Mouse (Mus musculus) liver, embryonic 13.5 days (tissue): ENCODE data around the gene Fyn. TPM values are rescaled to one million over a fixed set of nuclear protein-coding genes. Genes with fewer than 3 reads are reported as not detected.

ENCODE experiments used
- ATAC-seq: fragments of 200-750 bp; cut with Nextera tagmentation; 2 replicates; pipeline ENCODE4 v1.8.0; 2017; ENCODE audit warnings: low read depth, mild to moderate bottlenecking, moderate number of reproducible peaks, moderate library complexity
- DNase-seq: peaks from one replicate; pipeline ENCODE4 v3.0.0; 2022
- H3K27ac ChIP-seq: fragments of 300-500 bp; sonication (generic); 2 replicates; pipeline ENCODE4 v1.5.1; 2015; ENCODE audit warnings: moderate library complexity, mild to moderate bottlenecking, inconsistent platforms
- H3K27me3 ChIP-seq: fragments of 300-500 bp; sonication (generic); 2 replicates; pipeline ENCODE4 v1.6.1; 2015; ENCODE audit warnings: mild to moderate bottlenecking, inconsistent platforms
- H3K36me3 ChIP-seq: fragments of 300-500 bp; sonication (generic); 2 replicates; pipeline ENCODE4 v1.6.1; 2015; ENCODE audit warnings: mild to moderate bottlenecking, inconsistent platforms
- H3K4me1 ChIP-seq: fragments of 300-500 bp; sonication (generic); replicated peaks from 2 replicates; pipeline ENCODE4 v1.6.1; 2015; ENCODE audit warnings: inconsistent platforms
- H3K4me2 ChIP-seq: fragments of 300-500 bp; sonication (generic); 2 replicates; pipeline ENCODE4 v1.6.1; 2015; ENCODE audit warnings: inconsistent platforms, mild to moderate bottlenecking, moderate library complexity
- H3K4me3 ChIP-seq: fragments of 300-500 bp; sonication (generic); replicated peaks from 2 replicates; pipeline ENCODE4 v1.5.1; 2015; ENCODE audit warnings: mild to moderate bottlenecking, inconsistent platforms
- H3K9ac ChIP-seq: fragments of 300-500 bp; sonication (generic); 2 replicates; pipeline ENCODE4 v1.6.1; 2015; ENCODE audit warnings: mild to moderate bottlenecking, inconsistent platforms
- H3K9me3 ChIP-seq: fragments of 300-500 bp; sonication (generic); replicated peaks from 2 replicates; pipeline ENCODE4 v1.6.1; 2016; ENCODE audit warnings: inconsistent platforms
- WGBS: fragments of 180-500 bp; shearing (Covaris S2); methylation state at CpG from one replicate; pipeline ENCODE4 v1.1.7; 2015; ENCODE audit not compliant: insufficient replicate concordance; 5-methylcytosine and 5-hydroxymethylcytosine counted together
- polyA plus RNA-seq: library from polyadenylated mRNA; unstranded; fragments of >200 nt; fragmentation: Nextera tagmentation; extraction: Ambion mirVana; gene quantifications from 2 replicates; pipeline ENCODE4 v1.2.1, GENCODE M21; 2015

The Fyn gene
- polyA plus RNA-seq, 1 experiment from 2014 or later: 6.5 TPM

GRCm38 (mm10) chr10:39446706-39447105 is 78.1 kb downstream of the Fyn start:
- no peak for DNase-seq
- 77% methylated on average over 5 of the region's 5 CpGs for WGBS
- Histone ChIP-seq H3K9ac (no peak overlapping the region), H3K4me1 (peaks cover 24% of the 10 kb centered on the region), H3K9me3 (no peaks in the 10 kb centered on the region), H3K27ac (no peak overlapping the region), H3K4me3 (no peak overlapping the region), H3K27me3 (no peaks in the 10 kb centered on the region), H3K4me2 (no peak overlapping the region), H3K36me3 (no peaks in the 10 kb centered on the region)
- no peak for ATAC-seq

- peaks cover 27% of the 10 kb centered on the region for H3K4me1 ChIP-seq
These were observed 80.5 kb downstream of the Fyn start for GRCm38 (mm10) chr10:39449179-39449578.

GRCm38 (mm10) chr10:39450356-39450755 is 81.7 kb downstream of the Fyn start:
- 70% methylated on average over 8 of the region's 8 CpGs for WGBS
- ATAC-seq (no peak), DNase-seq (no peak)
- no peak overlapping the region for H3K4me3 ChIP-seq
- H3K4me2 ChIP-seq: no peak overlapping the region
- peak overlapping the region; percentile 48; the same call in 1 of the 2 replicates for H3K27ac ChIP-seq
- peaks cover 29% of the 10 kb centered on the region for H3K4me1 ChIP-seq
- no peaks in the 10 kb centered on the region for H3K36me3 ChIP-seq
- no peaks in the 10 kb centered on the region for H3K27me3 ChIP-seq
- H3K9me3 ChIP-seq: no peaks in the 10 kb centered on the region
- no peak overlapping the region for H3K9ac ChIP-seq

More at GRCm38 (mm10) chr10:39449179-39449578, 80.5 kb downstream of the Fyn start:
- H3K27me3 ChIP-seq: no peaks in the 10 kb centered on the region
- no peak overlapping the region for H3K4me3 ChIP-seq
- no peak overlapping the region for H3K9ac ChIP-seq
- no peak overlapping the region for H3K27ac ChIP-seq
- DNase-seq: no peak
- H3K36me3 ChIP-seq: no peaks in the 10 kb centered on the region
- no peak overlapping the region for H3K4me2 ChIP-seq
- WGBS: 29% methylated on average over 4 of the region's 4 CpGs
- no peak for ATAC-seq
- H3K9me3 ChIP-seq: no peaks in the 10 kb centered on the region

DNA sequence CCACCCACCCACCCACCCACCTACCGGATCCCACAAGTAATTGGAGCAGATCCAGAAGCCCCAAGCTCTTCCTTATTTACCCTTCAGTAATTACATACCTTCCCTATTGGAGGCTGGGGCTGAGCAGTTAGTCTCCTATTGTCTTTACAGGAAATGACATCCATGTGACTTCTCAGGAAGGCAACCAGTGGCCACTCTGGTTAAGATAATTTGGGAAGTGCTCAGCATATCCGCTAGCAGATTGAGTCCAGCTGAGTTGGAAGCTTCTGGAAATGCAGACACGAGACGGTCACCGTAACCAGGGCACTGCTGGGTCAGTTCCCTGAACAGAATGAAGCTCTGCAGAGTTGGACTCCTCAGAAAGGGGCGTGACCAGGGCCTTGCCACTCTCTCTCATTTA is 82.4 kb downstream of the Fyn start:
- Histone ChIP-seq H3K9me3 (no peaks in the 10 kb centered on the region), H3K9ac (no peak overlapping the region), H3K27ac (no peak overlapping the region), H3K4me2 (no peak overlapping the region), H3K4me1 (peaks cover 36% of the 10 kb centered on the region), H3K36me3 (no peaks in the 10 kb centered on the region), H3K27me3 (no peaks in the 10 kb centered on the region), H3K4me3 (no peak overlapping the region)
- 0 out of 2 replicates have a peak, but pooled peaks have one; percentile 38 for ATAC-seq
- 65% methylated on average over 6 of the region's 6 CpGs for WGBS
- no peak for DNase-seq

- no peak overlapping the region for H3K27ac ChIP-seq
- ATAC-seq: no peak
- 77% methylated on average over 8 of the region's 8 CpGs for WGBS
- H3K9me3 ChIP-seq: no peaks in the 10 kb centered on the region
- H3K4me3 ChIP-seq: no peak overlapping the region
- no peak overlapping the region for H3K4me2 ChIP-seq
- H3K36me3 ChIP-seq: no peaks in the 10 kb centered on the region
- H3K27me3 ChIP-seq: no peaks in the 10 kb centered on the region
- no peak overlapping the region for H3K9ac ChIP-seq
- H3K4me1 ChIP-seq: peaks cover 46% of the 10 kb centered on the region
- no peak for DNase-seq
These were observed 83.4 kb downstream of the Fyn start for GRCm38 (mm10) chr10:39451918-39452624.

GRCm38 (mm10) chr10:39455344-39455743 is 86.7 kb downstream of the Fyn start:
- Histone ChIP-seq H3K36me3 (no peaks in the 10 kb centered on the region), H3K4me2 (no peak overlapping the region), H3K9me3 (no peaks in the 10 kb centered on the region), H3K9ac (no peak overlapping the region), H3K27me3 (no peaks in the 10 kb centered on the region), H3K4me3 (no peak overlapping the region), H3K4me1 (peaks cover 56% of the 10 kb centered on the region), H3K27ac (peak overlapping the region; percentile 4; the same call in 1 of the 2 replicates)
- ATAC-seq (no peak), DNase-seq (no peak)
- 44% methylated on average over 4 of the region's 4 CpGs for WGBS

DNA sequence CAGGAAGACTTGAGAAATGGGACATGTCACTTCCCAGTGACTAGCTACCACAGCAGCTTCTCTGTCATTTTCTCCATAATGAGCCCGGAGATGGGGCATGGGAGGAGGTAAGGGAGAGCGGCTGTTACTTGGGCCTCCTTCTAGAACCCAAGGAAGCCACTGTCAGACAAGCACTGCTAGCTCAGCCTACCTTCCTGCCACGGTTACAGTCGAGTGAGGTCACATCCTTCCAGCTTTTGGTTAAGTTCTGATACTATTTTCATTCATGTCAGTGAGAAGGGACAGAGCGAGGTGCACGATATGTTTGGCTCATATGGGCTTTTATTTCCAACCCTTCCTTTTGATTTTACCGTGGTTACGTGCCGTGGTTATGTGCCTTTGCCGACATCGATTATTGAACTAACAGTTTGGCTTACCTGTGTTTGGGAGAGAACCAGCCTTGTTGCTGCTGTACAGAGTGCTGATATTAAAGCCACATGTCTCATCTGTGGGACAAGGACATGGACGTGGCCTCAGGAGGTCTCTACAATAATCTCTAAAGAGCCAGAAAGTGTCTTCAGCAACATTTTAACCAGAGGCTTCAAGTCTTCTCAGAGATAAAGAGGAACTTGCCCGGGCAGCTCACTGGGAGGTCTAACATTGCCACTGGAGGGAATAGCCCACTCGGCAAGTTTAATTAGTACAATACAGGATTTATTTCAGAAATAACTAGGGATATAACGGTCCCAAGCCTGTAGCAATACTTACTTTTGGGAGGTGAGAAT is 87.4 kb downstream of the Fyn start:
- Histone ChIP-seq H3K36me3 (no peaks in the 10 kb centered on the region), H3K27me3 (no peaks in the 10 kb centered on the region), H3K9ac (no peak overlapping the region), H3K4me2 (no peak overlapping the region), H3K27ac (peak overlapping the region; percentile 4; the same call in 1 of the 2 replicates), H3K4me3 (no peak overlapping the region), H3K9me3 (no peaks in the 10 kb centered on the region), H3K4me1 (peaks cover 52% of the 10 kb centered on the region)
- WGBS: 39% methylated on average over 15 of the region's 15 CpGs
- ATAC-seq (peak; percentile 32; the same call in 1 of the 2 replicates), DNase-seq (no peak)

DNA sequence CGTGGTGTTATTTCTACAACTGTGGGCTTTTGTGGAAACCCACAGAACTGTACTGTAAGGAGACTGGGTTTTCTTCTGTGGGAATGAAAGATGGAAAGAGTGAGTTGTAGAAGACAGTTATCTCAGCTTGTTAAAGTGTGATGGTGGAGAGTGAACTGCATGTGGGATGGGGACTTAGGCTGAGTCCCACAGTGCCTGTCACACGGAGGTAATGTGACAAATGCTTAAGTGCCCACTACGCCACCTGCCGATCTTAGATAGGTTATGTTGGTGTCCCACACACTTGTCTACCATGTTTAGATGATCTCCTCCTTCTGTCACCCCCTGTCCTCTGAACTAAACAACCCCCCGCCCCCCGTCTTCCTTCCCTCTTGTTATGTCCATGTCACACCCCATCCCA is 88.1 kb downstream of the Fyn start:
- ATAC-seq (no peak), DNase-seq (no peak)
- Histone ChIP-seq H3K4me2 (no peak overlapping the region), H3K27me3 (no peaks in the 10 kb centered on the region), H3K4me1 (peaks cover 50% of the 10 kb centered on the region), H3K9ac (no peak overlapping the region), H3K36me3 (no peaks in the 10 kb centered on the region), H3K27ac (no peak overlapping the region), H3K4me3 (no peak overlapping the region), H3K9me3 (no peaks in the 10 kb centered on the region)
- WGBS: 78% methylated on average over 6 of the region's 6 CpGs

DNA sequence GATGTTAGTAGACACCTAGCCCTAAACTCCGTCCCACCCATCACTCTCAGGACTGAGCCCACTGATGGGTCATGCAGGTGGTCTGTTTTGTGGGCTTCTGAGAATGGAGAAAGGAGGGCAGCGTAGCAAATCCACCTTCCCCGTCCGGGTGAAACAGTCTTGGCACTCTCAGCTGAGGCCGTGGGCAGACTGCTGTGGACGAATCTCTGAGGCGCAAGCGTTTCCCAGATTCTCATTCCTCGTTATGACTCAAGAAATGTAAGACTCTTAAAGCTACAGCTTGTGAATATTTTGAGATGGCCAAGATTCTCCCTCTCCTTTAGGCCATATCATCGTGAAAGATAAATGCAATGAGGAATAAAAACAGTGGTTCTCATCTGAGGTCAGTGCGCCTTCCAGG is 88.6 kb downstream of the Fyn start:
- no peaks in the 10 kb centered on the region for H3K27me3 ChIP-seq
- H3K36me3 ChIP-seq: no peaks in the 10 kb centered on the region
- ATAC-seq (no peak), DNase-seq (no peak)
- 81% methylated on average over 11 of the region's 11 CpGs for WGBS
- H3K4me2 ChIP-seq: no peak overlapping the region
- no peak overlapping the region for H3K9ac ChIP-seq
- H3K4me3 ChIP-seq: no peak overlapping the region
- peaks cover 48% of the 10 kb centered on the region for H3K4me1 ChIP-seq
- no peak overlapping the region for H3K27ac ChIP-seq
- no peaks in the 10 kb centered on the region for H3K9me3 ChIP-seq

- Histone ChIP-seq H3K4me2 (peak overlapping the region; percentile 43), H3K27ac (peak overlapping the region; percentile 18)
These were observed 90.4 kb downstream of the Fyn start for GRCm38 (mm10) chr10:39458766-39459699.

GRCm38 (mm10) chr10:39460621-39461020 is 92.0 kb downstream of the Fyn start:
- no peaks in the 10 kb centered on the region for H3K27me3 ChIP-seq
- 81% methylated on average over 2 of the region's 2 CpGs for WGBS
- H3K36me3 ChIP-seq: no peaks in the 10 kb centered on the region
- no peak overlapping the region for H3K4me2 ChIP-seq
- no peak overlapping the region for H3K4me3 ChIP-seq
- H3K9me3 ChIP-seq: no peaks in the 10 kb centered on the region
- DNase-seq (no peak), ATAC-seq (no peak)
- H3K9ac ChIP-seq: no peak overlapping the region
- H3K4me1 ChIP-seq: peaks cover 43% of the 10 kb centered on the region
- no peak overlapping the region for H3K27ac ChIP-seq

More at GRCm38 (mm10) chr10:39458766-39459699, 90.4 kb downstream of the Fyn start:
- WGBS: 40% methylated on average over 13 of the region's 13 CpGs
- peak; percentile 73 for ATAC-seq
- Histone ChIP-seq H3K9me3 (no peaks in the 10 kb centered on the region), H3K9ac (0 out of 2 replicates have a peak overlapping the region, but pooled peaks have one; percentile 6), H3K4me1 (peaks cover 48% of the 10 kb centered on the region), H3K27me3 (no peaks in the 10 kb centered on the region), H3K4me3 (no peak overlapping the region), H3K36me3 (no peaks in the 10 kb centered on the region)
- peak; percentile 28 for DNase-seq
